Mouse (Mus musculus): ENCODE results near the gene Dhx30. TPM values are rescaled to one million over a fixed set of nuclear protein-coding genes. Genes with fewer than 3 reads are reported as not detected.
"Not testable (repeated sequence)": the region's sequence is repeated elsewhere in the genome, so short reads cannot be mapped to it uniquely, and the experiment has no call there.

Dhx30 gene
- polyA plus RNA-seq, 1 experiment from 2014 or later, result 144 TPM

- Histone ChIP-seq H3K4me2 (replicated peaks; ENCODE audit: low read depth, low read length) (peak overlapping the region; percentile 67), H3K9ac (replicated peaks; ENCODE audit: low read length) (peak overlapping the region; percentile 95), H3K4me3 (ENCODE audit: low read length) (peak overlapping the region; percentile 88), H3K9me3 (ENCODE audit: low read length) (no peaks in the 10 kb centered on the region), H3K36me3 (ENCODE audit: insufficient read depth, low read length) (peaks cover 15% of the 10 kb centered on the region; the same call in 1 of the 2 replicates), H3K4me1 (ENCODE audit: insufficient read depth, low read length) (peaks cover 17% of the 10 kb centered on the region), H3K27me3 (ENCODE audit: insufficient read depth, low read length) (no peaks in the 10 kb centered on the region), H3K27ac (ENCODE audit: low read length) (peak overlapping the region; percentile 89)
- WGBS, result 0% methylated on average over 29 of the region's 38 CpGs
- ATAC-seq (ENCODE audit: low FRiP score, low TSS enrichment), result peak; percentile 52; the same call in 1 of the 2 replicates
Observed at GRCm38 (mm10) chr9:110132201-110132605, 14.6 kb upstream of the Dhx30 start.

DNA sequence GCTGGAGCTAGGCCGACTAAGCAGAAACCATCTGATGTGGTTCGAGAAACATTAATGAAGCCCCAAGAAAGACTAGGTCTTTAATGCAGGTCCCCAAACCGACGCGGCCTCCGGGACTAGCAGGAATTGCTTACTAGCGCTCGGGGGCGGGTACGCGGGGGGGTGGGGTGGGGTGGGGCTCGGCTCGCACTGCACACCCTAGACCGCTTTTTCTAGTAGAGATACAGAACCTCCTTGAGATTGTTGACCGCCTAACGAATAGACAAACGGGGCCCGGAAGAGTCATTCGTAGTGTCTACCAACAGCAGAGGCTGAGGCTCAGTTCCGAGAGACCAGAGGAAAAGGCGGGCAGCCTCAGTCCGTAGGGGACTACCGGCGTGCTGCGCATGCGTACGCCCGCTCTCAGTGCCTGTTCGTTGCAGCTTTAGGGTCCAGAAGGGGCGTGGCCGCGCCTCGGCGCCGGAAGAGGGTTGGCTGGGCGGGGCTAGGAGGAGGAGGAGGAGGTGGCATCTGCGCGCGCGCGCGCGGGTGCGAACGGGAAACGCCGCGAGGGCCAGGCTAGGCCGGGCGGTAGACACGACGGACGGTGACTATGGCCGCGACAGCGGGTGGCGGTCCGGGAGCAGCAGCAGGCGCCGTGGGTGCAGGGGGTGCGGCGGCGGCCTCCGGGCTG, 14.0 kb upstream of the Dhx30 start:
- H3K4me2 ChIP-seq (replicated peaks; ENCODE audit: low read depth, low read length), result peak overlapping the region; percentile 67
- peak overlapping the region; percentile 95 for H3K9ac ChIP-seq (replicated peaks; ENCODE audit: low read length)
- peaks cover 17% of the 10 kb centered on the region for H3K4me1 ChIP-seq (ENCODE audit: insufficient read depth, low read length)
- no peaks in the 10 kb centered on the region for H3K9me3 ChIP-seq (ENCODE audit: low read length)
- H3K27ac ChIP-seq (ENCODE audit: low read length), result peak overlapping the region; percentile 95
- H3K27me3 ChIP-seq (ENCODE audit: insufficient read depth, low read length), result no peaks in the 10 kb centered on the region
- peak; percentile 98 for ATAC-seq (ENCODE audit: low FRiP score, low TSS enrichment)
- WGBS, result under 1% methylated on average over 43 of the region's 64 CpGs
- H3K4me3 ChIP-seq (ENCODE audit: low read length), result peak overlapping the region; percentile 88
- H3K36me3 ChIP-seq (ENCODE audit: insufficient read depth, low read length), result peaks cover 13% of the 10 kb centered on the region; the same call in 1 of the 2 replicates

DNA sequence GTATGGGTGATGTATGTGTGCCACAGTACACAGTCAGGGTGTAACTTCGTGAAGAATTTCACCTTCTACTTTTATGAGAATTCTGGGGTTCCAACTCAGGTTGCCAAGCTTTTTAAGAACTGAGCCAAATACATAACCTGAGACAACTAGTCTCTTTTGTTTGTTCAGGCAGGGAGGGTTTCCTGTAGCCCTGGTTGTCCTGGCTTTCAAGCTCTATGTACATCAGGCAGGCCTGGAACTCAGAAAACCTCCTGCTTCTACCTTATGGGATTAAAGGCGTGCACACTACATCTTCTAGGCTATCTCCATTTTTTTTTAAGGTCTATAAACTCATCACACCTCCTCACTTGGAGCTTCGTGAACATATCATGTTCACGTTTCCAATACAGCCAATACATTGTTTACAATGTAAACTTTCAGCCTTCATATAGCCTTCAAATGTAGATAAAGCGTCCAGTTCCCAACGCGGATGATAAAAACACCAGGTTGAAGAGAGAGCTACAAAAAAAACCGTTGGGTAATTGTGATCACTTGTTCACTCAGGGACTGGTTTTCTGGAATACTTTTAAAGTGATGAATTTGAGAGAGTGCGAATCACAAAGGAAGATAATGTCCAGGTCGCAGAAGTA, 13.4 kb upstream of the Dhx30 start:
- WGBS, result 16% methylated on average over 10 of the region's 10 CpGs
- H3K27ac ChIP-seq (ENCODE audit: low read length), result peak overlapping the region; percentile 95
- H3K9me3 ChIP-seq (ENCODE audit: low read length), result no peaks in the 10 kb centered on the region
- ATAC-seq (ENCODE audit: low FRiP score, low TSS enrichment), result no peak
- peaks cover 7% of the 10 kb centered on the region; the same call in 1 of the 2 replicates for H3K36me3 ChIP-seq (ENCODE audit: insufficient read depth, low read length)
- peak overlapping the region; percentile 76 for H3K9ac ChIP-seq (replicated peaks; ENCODE audit: low read length)
- no peaks in the 10 kb centered on the region for H3K27me3 ChIP-seq (ENCODE audit: insufficient read depth, low read length)
- peaks cover 17% of the 10 kb centered on the region for H3K4me1 ChIP-seq (ENCODE audit: insufficient read depth, low read length)
- H3K4me3 ChIP-seq (ENCODE audit: low read length), result peak overlapping the region; percentile 88
- H3K4me2 ChIP-seq (replicated peaks; ENCODE audit: low read depth, low read length), result peak overlapping the region; percentile 67

- not testable (repeated sequence) for H3K9ac ChIP-seq (replicated peaks; ENCODE audit: low read length); H3K27me3 ChIP-seq (ENCODE audit: insufficient read depth, low read length); H3K9me3 ChIP-seq (ENCODE audit: low read length); H3K27ac ChIP-seq (ENCODE audit: low read length); H3K36me3 ChIP-seq (ENCODE audit: insufficient read depth, low read length); H3K4me3 ChIP-seq (ENCODE audit: low read length); ATAC-seq (ENCODE audit: low FRiP score, low TSS enrichment); H3K4me2 ChIP-seq (replicated peaks; ENCODE audit: low read depth, low read length); H3K4me1 ChIP-seq (ENCODE audit: insufficient read depth, low read length)
- 61% methylated on average over 2 of the region's 2 CpGs for WGBS
Observed at GRCm38 (mm10) chr9:110124008-110124540, 6.4 kb upstream of the Dhx30 start.

DNA sequence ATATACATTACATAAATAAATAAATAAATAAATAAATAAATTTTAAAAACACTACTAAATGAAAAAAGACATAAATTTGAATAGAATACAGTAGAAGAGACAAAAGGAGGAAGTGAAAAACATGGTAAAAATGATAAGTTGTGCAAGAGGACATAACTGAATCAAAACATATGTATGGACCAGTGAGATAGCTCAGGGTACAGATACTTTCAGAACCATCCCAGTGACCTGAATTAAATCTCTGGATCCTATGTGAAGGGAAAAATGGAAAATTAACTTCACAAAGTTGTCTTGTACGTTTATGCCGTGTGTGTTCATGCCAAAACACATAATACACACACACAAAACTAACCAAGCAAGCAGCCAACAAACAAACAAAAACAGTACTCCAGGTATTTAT, 5.7 kb upstream of the Dhx30 start:
- Histone ChIP-seq H3K4me1 (ENCODE audit: insufficient read depth, low read length) (peaks cover 8% of the 10 kb centered on the region), H3K36me3 (ENCODE audit: insufficient read depth, low read length) (no peaks in the 10 kb centered on the region), H3K9me3 (ENCODE audit: low read length) (no peaks in the 10 kb centered on the region), H3K4me3 (ENCODE audit: low read length) (no peak overlapping the region), H3K4me2 (replicated peaks; ENCODE audit: low read depth, low read length) (no peak overlapping the region), H3K9ac (replicated peaks; ENCODE audit: low read length) (no peak overlapping the region), H3K27me3 (ENCODE audit: insufficient read depth, low read length) (no peaks in the 10 kb centered on the region), H3K27ac (ENCODE audit: low read length) (no peak overlapping the region)
- 75% methylated on average over 2 of the region's 2 CpGs for WGBS
- ATAC-seq (ENCODE audit: low FRiP score, low TSS enrichment), result no peak

DNA sequence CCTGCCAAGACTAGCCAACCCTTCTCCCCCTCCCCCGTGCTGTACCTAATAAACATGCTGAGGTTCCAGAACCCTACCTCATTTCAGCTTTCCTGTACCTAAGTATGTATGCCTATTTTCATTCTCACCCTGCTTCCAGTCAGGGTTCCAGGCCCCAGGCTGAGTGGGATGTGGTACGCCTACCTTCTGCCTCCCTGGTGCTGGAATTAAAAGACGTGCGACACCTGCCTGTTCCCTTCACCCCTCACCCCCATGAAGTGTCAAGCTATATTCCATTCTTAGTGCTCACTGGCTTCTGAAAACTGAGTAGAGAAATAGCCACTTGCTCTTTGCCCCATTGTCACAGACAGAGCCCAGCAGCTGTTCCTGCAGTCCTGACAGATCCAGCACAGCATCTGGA, 3.8 kb upstream of the Dhx30 start:
- H3K9ac ChIP-seq (replicated peaks; ENCODE audit: low read length), result no peak overlapping the region
- H3K4me3 ChIP-seq (ENCODE audit: low read length), result no peak overlapping the region
- H3K27ac ChIP-seq (ENCODE audit: low read length), result no peak overlapping the region
- H3K4me1 ChIP-seq (ENCODE audit: insufficient read depth, low read length), result peaks cover 15% of the 10 kb centered on the region
- no peaks in the 10 kb centered on the region for H3K9me3 ChIP-seq (ENCODE audit: low read length)
- H3K4me2 ChIP-seq (replicated peaks; ENCODE audit: low read depth, low read length), result no peak overlapping the region
- no peak for ATAC-seq (ENCODE audit: low FRiP score, low TSS enrichment)
- no peaks in the 10 kb centered on the region for H3K27me3 ChIP-seq (ENCODE audit: insufficient read depth, low read length)
- 69% methylated on average over 4 of the region's 4 CpGs for WGBS
- no peaks in the 10 kb centered on the region for H3K36me3 ChIP-seq (ENCODE audit: insufficient read depth, low read length)

DNA sequence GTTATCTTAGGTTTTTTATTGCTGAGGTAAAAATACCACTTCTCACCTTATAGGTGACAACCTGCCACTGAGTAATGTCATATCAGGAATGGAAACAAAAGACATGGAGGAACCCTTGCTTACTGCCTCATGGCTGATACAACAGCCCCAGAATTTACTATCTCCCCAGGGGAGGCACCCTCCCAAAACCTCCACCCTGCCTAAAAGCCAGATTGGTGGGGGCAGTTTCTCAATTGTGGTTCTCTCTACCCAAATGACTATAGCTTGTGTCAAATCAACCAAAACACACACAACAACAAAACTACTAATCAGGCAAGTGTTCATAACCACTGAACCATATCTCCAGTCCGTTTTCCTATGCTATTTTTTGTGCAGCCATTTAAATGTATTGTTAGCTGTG, 619 bp upstream of the Dhx30 start:
- H3K9ac ChIP-seq (replicated peaks; ENCODE audit: low read length), result peak overlapping the region; percentile 96
- no peaks in the 10 kb centered on the region for H3K27me3 ChIP-seq (ENCODE audit: insufficient read depth, low read length)
- peaks cover 1% of the 10 kb centered on the region; the same call in 1 of the 2 replicates for H3K36me3 ChIP-seq (ENCODE audit: insufficient read depth, low read length)
- no peak for ATAC-seq (ENCODE audit: low FRiP score, low TSS enrichment)
- peak overlapping the region; percentile 97 for H3K4me3 ChIP-seq (ENCODE audit: low read length)
- H3K27ac ChIP-seq (ENCODE audit: low read length), result peak overlapping the region; percentile 98
- H3K4me1 ChIP-seq (ENCODE audit: insufficient read depth, low read length), result peaks cover 17% of the 10 kb centered on the region
- WGBS, result 21% methylated on average over 1 of the region's 1 CpGs
- H3K9me3 ChIP-seq (ENCODE audit: low read length), result no peaks in the 10 kb centered on the region
- peak overlapping the region; percentile 87 for H3K4me2 ChIP-seq (replicated peaks; ENCODE audit: low read depth, low read length)

- no peaks in the 10 kb centered on the region for H3K9me3 ChIP-seq (ENCODE audit: low read length)
- under 1% methylated on average over 74 of the region's 79 CpGs for WGBS
- H3K9ac ChIP-seq (replicated peaks; ENCODE audit: low read length), result peak within 1 kb of the TSS; percentile 96
- peak within 1 kb of the TSS; percentile 98 for H3K27ac ChIP-seq (ENCODE audit: low read length)
- peak within 1 kb of the TSS; percentile 87 for H3K4me2 ChIP-seq (replicated peaks; ENCODE audit: low read depth, low read length)
- H3K36me3 ChIP-seq (ENCODE audit: insufficient read depth, low read length), result peaks cover 12% of the 10 kb centered on the region
- peaks cover 17% of the 10 kb centered on the region for H3K4me1 ChIP-seq (ENCODE audit: insufficient read depth, low read length)
- H3K27me3 ChIP-seq (ENCODE audit: insufficient read depth, low read length), result no peaks in the 10 kb centered on the region
- H3K4me3 ChIP-seq (ENCODE audit: low read length), result peak within 1 kb of the TSS; percentile 97
- peak; percentile 97 for ATAC-seq (ENCODE audit: low FRiP score, low TSS enrichment)
Observed at GRCm38 (mm10) chr9:110116977-110117778, 452 bp downstream of the Dhx30 start, which contains the start of gene Smarcc1. Gene Smarcc1, plus strand, starts transcription at chr9:110117708.

GRCm38 (mm10) chr9:110116353-110116976, 1.2 kb downstream of the Dhx30 start:
- Histone ChIP-seq H3K27ac (ENCODE audit: low read length) (peak overlapping the region; percentile 98), H3K4me3 (ENCODE audit: low read length) (peak overlapping the region; percentile 97), H3K27me3 (ENCODE audit: insufficient read depth, low read length) (no peaks in the 10 kb centered on the region), H3K4me2 (replicated peaks; ENCODE audit: low read depth, low read length) (peak overlapping the region; percentile 83), H3K9ac (replicated peaks; ENCODE audit: low read length) (peak overlapping the region; percentile 96), H3K9me3 (ENCODE audit: low read length) (no peaks in the 10 kb centered on the region), H3K4me1 (ENCODE audit: insufficient read depth, low read length) (peaks cover 17% of the 10 kb centered on the region), H3K36me3 (ENCODE audit: insufficient read depth, low read length) (peaks cover 17% of the 10 kb centered on the region)
- WGBS, result 1% methylated on average over 10 of the region's 10 CpGs
- ATAC-seq (ENCODE audit: low FRiP score, low TSS enrichment), result peak; percentile 13; the same call in 1 of the 2 replicates
